Comparison of ENCODE assay signal across 8 mouse cellular contexts in the genomic region with DNA sequence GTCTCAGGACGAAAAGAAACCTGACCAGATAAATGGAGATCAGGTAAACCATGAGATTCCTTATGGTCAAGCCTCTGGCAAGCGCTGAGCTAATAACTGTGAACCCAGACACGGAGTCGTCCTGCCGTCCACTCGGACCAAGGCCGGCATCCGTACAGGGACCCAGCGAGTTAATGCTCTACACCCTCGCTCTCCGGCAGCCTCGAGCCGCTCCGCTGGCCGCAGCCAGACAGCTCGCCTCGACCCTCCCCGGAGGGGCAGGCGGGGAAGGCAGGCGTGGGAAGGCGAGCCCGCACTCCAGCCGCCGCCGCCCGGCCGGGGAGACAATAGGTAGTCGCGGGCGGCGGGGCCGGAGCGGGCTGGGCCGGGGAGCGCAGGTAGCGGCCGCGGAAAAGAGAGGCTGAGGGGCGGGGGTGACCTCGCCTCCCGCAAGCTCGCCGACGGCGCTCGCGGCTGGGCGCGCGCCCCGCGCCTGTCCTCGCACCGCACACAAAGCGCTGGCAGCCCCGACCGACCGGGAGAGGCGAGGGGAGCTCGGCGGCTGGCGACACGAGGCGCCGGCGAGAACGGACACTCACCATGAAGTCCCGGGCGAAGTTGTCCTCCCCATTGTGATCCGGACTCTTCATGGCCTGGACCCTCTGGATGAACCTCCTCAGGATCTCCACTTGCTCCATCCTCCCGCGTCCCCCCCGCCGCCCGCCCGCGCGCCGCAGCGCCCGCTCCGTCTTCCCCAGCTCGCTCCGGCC. TPM values are rescaled to one million over a fixed set of nuclear protein-coding genes. Genes with fewer than 3 reads are reported as not detected.
DNase-seq lines count a peak whose midpoint lies in the region; ATAC-seq and TF ChIP-seq lines count a peak whose summit lies in the region.

No protein-coding gene starts in this region.

- peak overlapping the region; percentile 67 for H3K4me2 ChIP-seq in forebrain, embryonic 14.5 days (ENCODE audit: low read length)

- ATAC-seq in forebrain, embryonic 14.5 days, result peak; percentile 40

- peak; percentile 14 for DNase-seq in ES-CJ7 (ENCODE audit: low read depth, low spot score)
- DNase-seq in adrenal gland, postnatal 36 days, result peak; percentile 57 to 67
- peak; percentile 66 for DNase-seq in forebrain, embryonic 14.5 days (ENCODE audit: low spot score)
- peak; percentile 54 to 75 for DNase-seq in heart, postnatal 36 days
- DNase-seq in layer of hippocampus, adult 2 months (ENCODE audit: low spot score in 2 of 2), result peak; percentile 30 to 32
- peak; percentile 45 for DNase-seq in lung, postnatal 36 days
- peak; percentile 30 to 44 for DNase-seq in right cerebral cortex, adult 2 months (ENCODE audit: low spot score in 2 of 2)
- no peak for DNase-seq in B cell, adult 2 months

- H3K27ac ChIP-seq in forebrain, embryonic 14.5 days (ENCODE audit: low read depth, low read length), result peak overlapping the region; percentile 99
- H3K27ac ChIP-seq in layer of hippocampus, adult 2 months, result peak overlapping the region; percentile 97

- WGBS in forebrain, embryonic 14.5 days, result under 1% methylated on average over 43 of the region's 84 CpGs

- H3K36me3 ChIP-seq in forebrain, embryonic 14.5 days (ENCODE audit: control insufficient read depth, insufficient read depth, low read length), result no peaks in the 10 kb centered on the region

- H3K27me3 ChIP-seq in forebrain, embryonic 14.5 days (replicated peaks; ENCODE audit: control insufficient read depth, insufficient read depth, low read length), result no peaks in the 10 kb centered on the region

- intact Hi-C loops in heart, postnatal 36 days (cut with DNase I), result loop anchor here (1.0 to 5.0 kb wide), 7 partner anchors 48 to 197 kb away; a partner anchor contains a TSS

- peak overlapping the region; percentile 99 for H3K9ac ChIP-seq in forebrain, embryonic 14.5 days (ENCODE audit: low read length)

- H3K4me3 ChIP-seq in forebrain, embryonic 14.5 days (ENCODE audit: low read depth, low read length), result peak overlapping the region; percentile 97
- H3K4me3 ChIP-seq in layer of hippocampus, adult 2 months, result peak overlapping the region; percentile 93

- no peaks in the 10 kb centered on the region for H3K9me3 ChIP-seq in forebrain, embryonic 14.5 days (replicated peaks; ENCODE audit: control insufficient read depth, low read length)

- peaks cover 12% of the 10 kb centered on the region for H3K4me1 ChIP-seq in forebrain, embryonic 14.5 days (ENCODE audit: control insufficient read depth, insufficient read depth, low read length)

- TF ChIP-seq CTCF in layer of hippocampus, adult 2 months (conservative IDR thresholded peaks at IDR 0.05), result no peak

RNA-seq across cellular contexts. Expression of a gene that starts 0.5 kb away (rescaled TPM):
- 10 to 100 TPM; 59.6 to 66.4 TPM for total RNA-seq in adrenal gland, postnatal 36 days (2021)
- polyA plus RNA-seq in forebrain, embryonic 14.5 days (2014; fragmentation: Nextera tagmentation; extraction: Ambion mirVana), result 31.3 and 35.5 TPM in 2 replicates
- total RNA-seq in heart, postnatal 36 days (2021), result 10 to 100 TPM; 31.3 to 33.2 TPM
- 10 to 100 TPM; 33.9 to 34.0 TPM for total RNA-seq in layer of hippocampus, adult 2 months (2021)

Comparison
In these comparisons a context has a peak if more than half of its experiments do, and no peak if none do; other contexts are left out.
1. DNase-seq: peak in ES-CJ7 (single experiment), adrenal gland, postnatal 36 days (2 of 2), forebrain, embryonic 14.5 days (single experiment), heart, postnatal 36 days (2 of 2), layer of hippocampus, adult 2 months (2 of 2), lung, postnatal 36 days (single experiment) and right cerebral cortex, adult 2 months (2 of 2); none in B cell, adult 2 months (0 of 2).